Mouse (Mus musculus): ENCODE measurements around the gene Szt2.

Szt2 gene

GRCm38 (mm10) chr4:118367551-118367950, 41.5 kb downstream of the Szt2 start:
- Histone ChIP-seq H3K36me3 (ENCODE audit: insufficient read depth, low read length) (peaks cover 95% of the 10 kb centered on the region), H3K4me3 (replicated peaks; ENCODE audit: low read length) (no peak overlapping the region), H3K4me1 (replicated peaks; ENCODE audit: low read depth, low read length) (peaks cover 9% of the 10 kb centered on the region), H3K27me3 (ENCODE audit: insufficient read depth, low read length) (no peaks in the 10 kb centered on the region), H3K9me3 (ENCODE audit: low read length) (no peaks in the 10 kb centered on the region)
- TF ChIP-seq NANOG (IDR thresholded peaks at IDR 0.05; ENCODE audit: borderline replicate concordance, low read length) (no peak), CTCF (conservative IDR thresholded peaks at IDR 0.05; ENCODE audit: low read length) (no peak), POU5F1 (IDR thresholded peaks at IDR 0.05; ENCODE audit: borderline replicate concordance, low read length) (no peak)

GRCm38 (mm10) chr4:118365991-118366390, 43.1 kb downstream of the Szt2 start:
- Histone ChIP-seq H3K4me3 (replicated peaks; ENCODE audit: low read length) (no peak overlapping the region), H3K9me3 (ENCODE audit: low read length) (no peaks in the 10 kb centered on the region), H3K27me3 (ENCODE audit: insufficient read depth, low read length) (no peaks in the 10 kb centered on the region), H3K4me1 (replicated peaks; ENCODE audit: low read depth, low read length) (peaks cover 5% of the 10 kb centered on the region), H3K36me3 (ENCODE audit: insufficient read depth, low read length) (peaks cover 93% of the 10 kb centered on the region)
- TF ChIP-seq POU5F1 (IDR thresholded peaks at IDR 0.05; ENCODE audit: borderline replicate concordance, low read length), result no peak
- TF ChIP-seq NANOG (IDR thresholded peaks at IDR 0.05; ENCODE audit: borderline replicate concordance, low read length), result no peak
- TF ChIP-seq CTCF (conservative IDR thresholded peaks at IDR 0.05; ENCODE audit: low read length), result no peak

GRCm38 (mm10) chr4:118364641-118365040, 44.4 kb downstream of the Szt2 start:
- no peak for TF ChIP-seq POU5F1 (IDR thresholded peaks at IDR 0.05; ENCODE audit: borderline replicate concordance, low read length)
- TF ChIP-seq CTCF (conservative IDR thresholded peaks at IDR 0.05; ENCODE audit: low read length), result no peak
- no peak for TF ChIP-seq NANOG (IDR thresholded peaks at IDR 0.05; ENCODE audit: borderline replicate concordance, low read length)
- Histone ChIP-seq H3K27me3 (ENCODE audit: insufficient read depth, low read length) (no peaks in the 10 kb centered on the region), H3K9me3 (ENCODE audit: low read length) (no peaks in the 10 kb centered on the region)

GRCm38 (mm10) chr4:118363985-118364384, 45.1 kb downstream of the Szt2 start:
- Histone ChIP-seq H3K4me3 (replicated peaks; ENCODE audit: low read length) (no peak overlapping the region), H3K27me3 (ENCODE audit: insufficient read depth, low read length) (no peaks in the 10 kb centered on the region), H3K9me3 (ENCODE audit: low read length) (no peaks in the 10 kb centered on the region), H3K4me1 (replicated peaks; ENCODE audit: low read depth, low read length) (peaks cover 19% of the 10 kb centered on the region), H3K36me3 (ENCODE audit: insufficient read depth, low read length) (peaks cover 72% of the 10 kb centered on the region)
- TF ChIP-seq POU5F1 (IDR thresholded peaks at IDR 0.05; ENCODE audit: borderline replicate concordance, low read length), result no peak
- TF ChIP-seq NANOG (IDR thresholded peaks at IDR 0.05; ENCODE audit: borderline replicate concordance, low read length), result no peak
- TF ChIP-seq CTCF (conservative IDR thresholded peaks at IDR 0.05; ENCODE audit: low read length), result no peak

More at GRCm38 (mm10) chr4:118364641-118365040, 44.4 kb downstream of the Szt2 start:
- peaks cover 14% of the 10 kb centered on the region for H3K4me1 ChIP-seq (replicated peaks; ENCODE audit: low read depth, low read length)
- no peak overlapping the region for H3K4me3 ChIP-seq (replicated peaks; ENCODE audit: low read length)
- H3K36me3 ChIP-seq (ENCODE audit: insufficient read depth, low read length), result peaks cover 79% of the 10 kb centered on the region

- TF ChIP-seq NANOG (IDR thresholded peaks at IDR 0.05; ENCODE audit: borderline replicate concordance, low read length), result no peak
- no peak for TF ChIP-seq CTCF (conservative IDR thresholded peaks at IDR 0.05; ENCODE audit: low read length)
- no peak for TF ChIP-seq POU5F1 (IDR thresholded peaks at IDR 0.05; ENCODE audit: borderline replicate concordance, low read length)
- H3K4me3 ChIP-seq (replicated peaks; ENCODE audit: low read length), result no peak overlapping the region
- peaks cover 61% of the 10 kb centered on the region for H3K36me3 ChIP-seq (ENCODE audit: insufficient read depth, low read length)
- no peaks in the 10 kb centered on the region for H3K9me3 ChIP-seq (ENCODE audit: low read length)
- peaks cover 4% of the 10 kb centered on the region; the same call in 1 of the 2 replicates for H3K27me3 ChIP-seq (ENCODE audit: insufficient read depth, low read length)
- peaks cover 19% of the 10 kb centered on the region for H3K4me1 ChIP-seq (replicated peaks; ENCODE audit: low read depth, low read length)
These were observed 46.2 kb downstream of the Szt2 start for GRCm38 (mm10) chr4:118362879-118363278.

- TF ChIP-seq CTCF (conservative IDR thresholded peaks at IDR 0.05; ENCODE audit: low read length), result no peak
- TF ChIP-seq NANOG (IDR thresholded peaks at IDR 0.05; ENCODE audit: borderline replicate concordance, low read length), result no peak
- Histone ChIP-seq H3K27me3 (ENCODE audit: insufficient read depth, low read length) (peaks cover 9% of the 10 kb centered on the region), H3K4me1 (replicated peaks; ENCODE audit: low read depth, low read length) (peaks cover 19% of the 10 kb centered on the region), H3K36me3 (ENCODE audit: insufficient read depth, low read length) (peaks cover 52% of the 10 kb centered on the region), H3K4me3 (replicated peaks; ENCODE audit: low read length) (no peak overlapping the region), H3K9me3 (ENCODE audit: low read length) (no peaks in the 10 kb centered on the region)
These were observed 47.6 kb downstream of the Szt2 start for GRCm38 (mm10) chr4:118361451-118361850.

GRCm38 (mm10) chr4:118359896-118360720, 49.0 kb downstream of the Szt2 start:
- Histone ChIP-seq H3K36me3 (ENCODE audit: insufficient read depth, low read length) (peaks cover 38% of the 10 kb centered on the region), H3K9me3 (ENCODE audit: low read length) (no peaks in the 10 kb centered on the region; the same call in 1 of the 2 replicates), H3K27me3 (ENCODE audit: insufficient read depth, low read length) (peaks cover 9% of the 10 kb centered on the region), H3K4me3 (replicated peaks; ENCODE audit: low read length) (peak overlapping the region; percentile 81), H3K4me1 (replicated peaks; ENCODE audit: low read depth, low read length) (peaks cover 19% of the 10 kb centered on the region)
- TF ChIP-seq NANOG (IDR thresholded peaks at IDR 0.05; ENCODE audit: borderline replicate concordance, low read length), result no peak
- TF ChIP-seq POU5F1 (IDR thresholded peaks at IDR 0.05; ENCODE audit: borderline replicate concordance, low read length), result no peak
- no peak for TF ChIP-seq CTCF (conservative IDR thresholded peaks at IDR 0.05; ENCODE audit: low read length)

GRCm38 (mm10) chr4:118359211-118359895, 49.7 kb downstream of the Szt2 start:
- TF ChIP-seq CTCF (conservative IDR thresholded peaks at IDR 0.05; ENCODE audit: low read length) (no peak), POU5F1 (IDR thresholded peaks at IDR 0.05; ENCODE audit: borderline replicate concordance, low read length) (no peak)
- Histone ChIP-seq H3K36me3 (ENCODE audit: insufficient read depth, low read length) (peaks cover 31% of the 10 kb centered on the region), H3K4me1 (replicated peaks; ENCODE audit: low read depth, low read length) (peaks cover 19% of the 10 kb centered on the region)

More at GRCm38 (mm10) chr4:118359211-118359895, 49.7 kb downstream of the Szt2 start:
- H3K9me3 ChIP-seq (ENCODE audit: low read length), result peaks cover 8% of the 10 kb centered on the region
- H3K4me3 ChIP-seq (replicated peaks; ENCODE audit: low read length), result peak overlapping the region; percentile 81
- H3K27me3 ChIP-seq (ENCODE audit: insufficient read depth, low read length), result peaks cover 9% of the 10 kb centered on the region
